Mouse (Mus musculus) macrophage (primary cell): ENCODE measurements around the gene Spdl1. TPM values are rescaled to one million over a fixed set of nuclear protein-coding genes. Genes with fewer than 3 reads are reported as not detected.

ENCODE experiments used
- H3K27ac ChIP-seq: fragments of 350-480 bp; formaldehyde crosslinking; 2 replicates; pipeline ENCODE4 v1.9.0; 2021
- H3K36me3 ChIP-seq: fragments of 350-480 bp; formaldehyde crosslinking; 2 replicates; pipeline ENCODE4 v1.9.0; 2021; ENCODE audit errors: inconsistent target
- H3K4me3 ChIP-seq: fragments of 350-480 bp; formaldehyde crosslinking; 2 replicates; pipeline ENCODE4 v1.9.0; 2021; ENCODE audit errors: inconsistent target
- H3K79me2 ChIP-seq: fragments of 350-480 bp; formaldehyde crosslinking; 2 replicates; pipeline ENCODE4 v1.9.0; 2021; ENCODE audit errors: inconsistent target
- WGBS: methylation state at CpG from one replicate; pipeline ENCODE4 v1.1.7; 2026; ENCODE audit warnings: inconsistent platforms; ENCODE audit not compliant: missing documents; 5-methylcytosine and 5-hydroxymethylcytosine counted together
- polyA plus RNA-seq: library from polyadenylated mRNA; stranded (reverse); fragments of 250-400 nt; gene quantifications from 3 replicates; pipeline ENCODE4 v1.2.4, GENCODE M21; 2018; ENCODE audit warnings: inconsistent platforms

Gene Spdl1
- polyA plus RNA-seq, 1 experiment from 2014 or later, result 34.5 TPM

DNA sequence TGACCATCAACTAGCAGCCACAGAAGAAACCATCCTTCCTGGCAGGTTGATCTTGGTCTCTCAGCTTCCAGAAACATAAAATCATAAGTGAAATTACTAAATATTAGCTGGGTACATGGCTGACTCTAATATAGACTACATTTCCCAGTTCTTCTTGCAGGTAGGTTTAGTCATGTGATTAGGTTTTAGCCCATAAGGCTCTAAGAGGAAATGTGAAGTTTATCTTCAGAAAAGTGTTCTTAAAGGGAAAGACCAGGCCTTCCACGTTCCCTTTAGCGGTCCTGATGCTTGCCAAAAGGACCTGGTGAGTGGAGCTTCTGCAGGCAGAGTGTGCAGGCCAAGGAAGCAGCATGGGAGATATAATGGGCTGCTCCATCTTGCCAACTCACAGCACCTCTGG is 52.7 kb downstream of the Spdl1 start:
- H3K27ac ChIP-seq, result peak overlapping the region; percentile 77

DNA sequence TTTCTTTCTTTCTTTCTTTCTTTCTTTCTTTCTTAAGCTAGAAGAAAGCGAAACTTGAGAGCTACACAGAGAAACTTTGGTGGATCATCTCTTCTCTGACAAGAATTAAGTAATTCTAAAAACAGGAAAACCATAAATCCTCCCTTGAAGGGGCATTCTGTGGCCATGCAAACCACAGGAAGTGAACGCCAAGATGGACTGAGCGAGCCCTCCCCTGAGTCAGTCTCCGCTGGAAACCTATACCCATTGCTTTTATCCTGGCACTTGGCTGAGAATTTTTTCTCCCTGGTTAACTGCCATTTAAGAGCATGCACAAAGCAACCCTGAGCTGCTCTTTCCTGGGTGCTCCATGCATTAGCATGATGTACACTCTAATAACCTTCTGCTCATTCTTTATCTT is 53.5 kb downstream of the Spdl1 start:
- Histone ChIP-seq H3K27ac (peak overlapping the region; percentile 77), H3K79me2 (peaks cover 84% of the 10 kb centered on the region), H3K4me3 (peak overlapping the region; percentile 7; the same call in 1 of the 2 replicates), H3K36me3 (no peaks in the 10 kb centered on the region)
- WGBS, result 2% methylated on average over 4 of the region's 4 CpGs

More for the DNA sequence above, 52.7 kb downstream of the Spdl1 start:
- 42% methylated on average over 2 of the region's 2 CpGs for WGBS
- H3K36me3 ChIP-seq, result no peaks in the 10 kb centered on the region
- peaks cover 76% of the 10 kb centered on the region for H3K79me2 ChIP-seq
- no peak overlapping the region for H3K4me3 ChIP-seq

DNA sequence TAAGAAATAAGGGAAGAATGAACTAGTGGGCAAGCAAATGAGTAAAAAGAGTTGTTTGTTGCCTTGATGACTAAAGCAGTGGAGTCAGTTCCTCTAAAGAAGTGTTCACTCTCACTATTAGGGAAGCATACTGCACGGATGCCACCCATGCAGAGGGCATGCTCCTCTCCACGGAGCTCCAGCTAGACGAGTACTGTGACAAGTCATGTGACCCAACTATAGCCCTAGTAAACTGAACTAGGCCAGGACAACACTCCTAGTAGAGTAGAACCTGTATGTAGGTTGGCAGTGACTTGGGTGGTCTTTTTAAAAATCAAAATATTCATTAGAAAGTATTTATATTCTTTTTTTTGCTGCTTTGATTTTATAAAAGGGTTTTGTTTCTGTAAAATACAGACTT is 55.1 kb downstream of the Spdl1 start:
- 0% methylated on average over 3 of the region's 3 CpGs for WGBS
- no peak overlapping the region for H3K4me3 ChIP-seq
- H3K27ac ChIP-seq, result peak overlapping the region; percentile 77
- H3K36me3 ChIP-seq, result no peaks in the 10 kb centered on the region
- H3K79me2 ChIP-seq, result peaks cover 98% of the 10 kb centered on the region

- 89% methylated on average over 4 of the region's 4 CpGs for WGBS
- peaks cover 98% of the 10 kb centered on the region for H3K79me2 ChIP-seq
- H3K27ac ChIP-seq, result peak overlapping the region; percentile 77
- no peak overlapping the region for H3K4me3 ChIP-seq
- H3K36me3 ChIP-seq, result no peaks in the 10 kb centered on the region
These were observed 55.9 kb downstream of the Spdl1 start for GRCm38 (mm10) chr11:34777529-34777928.

DNA sequence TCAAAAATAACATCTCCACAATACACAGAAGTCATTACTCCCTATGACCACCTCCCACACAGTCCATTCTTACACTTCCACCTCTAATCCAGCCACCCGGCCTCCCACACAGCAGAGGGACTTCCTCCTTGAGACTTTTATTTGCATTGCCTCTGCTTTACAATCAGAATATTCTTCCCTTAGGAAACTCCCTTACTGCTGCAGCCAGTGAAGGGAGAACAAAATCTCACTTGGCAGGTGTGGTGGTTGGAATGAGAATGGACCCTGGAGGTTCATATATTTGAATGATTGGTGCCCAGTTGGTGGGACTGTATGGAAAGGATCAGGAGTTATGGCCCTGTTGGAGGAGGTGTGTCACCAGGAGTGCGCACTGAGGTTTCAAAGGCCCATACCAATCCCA is 57.4 kb downstream of the Spdl1 start:
- Histone ChIP-seq H3K27ac (peak overlapping the region; percentile 36), H3K36me3 (no peaks in the 10 kb centered on the region), H3K4me3 (no peak overlapping the region), H3K79me2 (peaks cover 96% of the 10 kb centered on the region)
- 44% methylated on average over 2 of the region's 2 CpGs for WGBS

DNA sequence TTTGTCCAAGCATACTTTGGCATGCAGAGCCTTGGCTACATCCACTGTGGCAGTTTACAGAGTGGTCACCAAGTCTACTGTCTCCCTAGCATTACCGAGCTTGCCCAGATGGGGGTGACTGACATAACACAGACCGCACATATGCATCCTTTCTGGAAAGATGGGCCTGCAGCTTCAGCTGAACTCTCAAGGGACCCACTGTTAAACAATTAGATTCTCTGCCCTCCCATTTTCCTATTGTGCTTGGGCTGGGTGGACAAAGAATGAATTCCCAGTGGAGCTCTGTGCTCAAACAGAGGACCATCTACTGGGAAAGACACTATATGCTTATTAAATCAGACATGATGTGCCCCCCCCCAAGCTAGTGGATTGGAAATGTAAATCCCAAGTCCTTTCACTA is 58.8 kb downstream of the Spdl1 start:
- H3K4me3 ChIP-seq, result no peak overlapping the region
- 73% methylated on average over 2 of the region's 2 CpGs for WGBS
- no peak overlapping the region for H3K27ac ChIP-seq
- H3K79me2 ChIP-seq, result peaks cover 96% of the 10 kb centered on the region
- H3K36me3 ChIP-seq, result no peaks in the 10 kb centered on the region

DNA sequence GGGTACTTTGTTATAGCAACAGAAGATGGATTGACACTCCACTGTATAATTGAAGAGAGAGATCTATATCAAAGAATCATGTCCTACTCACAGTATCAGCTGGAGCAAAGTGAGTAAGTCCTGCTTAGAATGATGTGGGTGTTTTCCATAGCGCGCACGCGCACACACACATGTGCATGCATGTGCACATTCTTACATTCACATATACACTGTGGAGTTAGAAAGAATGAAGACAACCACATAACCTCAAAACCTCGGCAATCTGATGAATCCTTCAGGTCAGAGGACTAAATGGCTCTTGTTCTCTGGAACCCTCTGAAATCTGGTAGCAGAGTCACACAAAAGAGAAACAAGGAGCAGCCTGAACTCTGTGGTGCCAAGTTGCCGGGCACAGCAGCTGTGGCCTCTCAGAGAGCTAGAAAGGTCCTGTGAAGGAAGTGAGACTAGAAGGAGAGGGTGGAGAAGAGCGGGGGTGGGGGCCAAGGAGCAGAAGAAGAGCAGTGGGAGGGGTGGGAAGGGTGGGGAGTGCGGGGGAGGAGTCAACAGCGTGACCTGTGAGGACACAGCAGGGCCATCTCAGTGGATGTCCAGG is 60.0 kb downstream of the Spdl1 start:
- Histone ChIP-seq H3K4me3 (no peak overlapping the region), H3K36me3 (peaks cover 3% of the 10 kb centered on the region; the same call in 1 of the 2 replicates), H3K79me2 (peaks cover 96% of the 10 kb centered on the region), H3K27ac (peak overlapping the region; percentile 92)
- WGBS, result 51% methylated on average over 9 of the region's 9 CpGs

GRCm38 (mm10) chr11:34771221-34771986 is 62.0 kb downstream of the Spdl1 start:
- Histone ChIP-seq H3K27ac (peak overlapping the region; percentile 92), H3K79me2 (peaks cover 99% of the 10 kb centered on the region), H3K4me3 (no peak overlapping the region), H3K36me3 (peaks cover 4% of the 10 kb centered on the region; the same call in 1 of the 2 replicates)
- 7% methylated on average over 12 of the region's 12 CpGs for WGBS

GRCm38 (mm10) chr11:34770666-34771065 is 62.8 kb downstream of the Spdl1 start:
- Histone ChIP-seq H3K36me3 (peaks cover 4% of the 10 kb centered on the region; the same call in 1 of the 2 replicates), H3K79me2 (peaks cover 99% of the 10 kb centered on the region), H3K4me3 (no peak overlapping the region), H3K27ac (peak overlapping the region; percentile 92)
- WGBS, result 7% methylated on average over 4 of the region's 4 CpGs

DNA sequence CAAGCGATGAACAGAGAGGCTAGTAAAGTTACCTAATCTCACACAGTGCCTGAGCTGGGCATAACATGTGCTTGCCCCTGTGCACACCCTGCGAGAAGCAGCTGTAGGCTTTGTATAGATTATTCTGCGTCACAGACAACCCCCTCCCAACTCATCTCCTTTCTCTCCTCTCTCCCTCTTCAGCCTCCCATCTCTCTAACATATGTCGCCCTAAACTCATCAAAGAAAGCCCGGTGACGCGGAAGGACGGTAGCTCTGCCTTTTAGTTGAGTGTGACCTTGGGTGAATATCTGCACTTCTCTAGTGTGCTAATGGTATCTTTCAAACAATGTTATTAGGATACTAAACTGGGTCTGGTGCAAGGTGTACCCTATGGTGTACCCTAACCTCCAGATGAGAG is 63.5 kb downstream of the Spdl1 start:
- WGBS, result 97% methylated on average over 8 of the region's 8 CpGs
- peaks cover 99% of the 10 kb centered on the region for H3K79me2 ChIP-seq
- H3K4me3 ChIP-seq, result no peak overlapping the region
- H3K27ac ChIP-seq, result peak overlapping the region; percentile 92
- peaks cover 4% of the 10 kb centered on the region; the same call in 1 of the 2 replicates for H3K36me3 ChIP-seq

DNA sequence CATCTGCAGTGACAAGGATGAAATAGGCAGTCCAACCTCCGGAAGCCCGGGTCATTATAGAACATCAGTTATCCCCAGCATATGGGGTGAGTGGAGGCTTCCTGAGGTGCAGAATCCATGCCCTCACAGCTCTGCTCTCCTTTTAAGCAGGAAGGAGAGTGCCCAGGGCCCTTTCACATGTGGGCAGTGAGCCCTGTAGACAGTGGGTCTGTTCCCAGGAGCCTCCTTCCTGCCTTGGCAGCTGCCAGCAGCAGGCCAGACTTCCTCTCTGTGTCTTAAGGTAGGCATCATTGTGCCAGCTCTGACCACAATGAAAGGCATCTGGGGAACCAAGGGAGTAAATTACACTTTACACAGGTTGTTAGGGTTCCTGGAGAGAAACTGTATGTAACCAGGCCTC is 64.0 kb downstream of the Spdl1 start:
- H3K4me3 ChIP-seq, result no peak overlapping the region
- WGBS, result 43% methylated on average over 2 of the region's 2 CpGs
- peaks cover 4% of the 10 kb centered on the region; the same call in 1 of the 2 replicates for H3K36me3 ChIP-seq
- peak overlapping the region; percentile 12; the same call in 1 of the 2 replicates for H3K27ac ChIP-seq
- H3K79me2 ChIP-seq, result peaks cover 99% of the 10 kb centered on the region

GRCm38 (mm10) chr11:34763739-34764361 is 69.6 kb downstream of the Spdl1 start:
- Histone ChIP-seq H3K79me2 (peaks cover 100% of the 10 kb centered on the region), H3K4me3 (no peak overlapping the region), H3K36me3 (peaks cover 12% of the 10 kb centered on the region; the same call in 1 of the 2 replicates), H3K27ac (no peak overlapping the region)
- 44% methylated on average over 5 of the region's 5 CpGs for WGBS

GRCm38 (mm10) chr11:34762570-34763127 is 70.8 kb downstream of the Spdl1 start:
- Histone ChIP-seq H3K27ac (no peak overlapping the region), H3K4me3 (no peak overlapping the region), H3K36me3 (peaks cover 12% of the 10 kb centered on the region; the same call in 1 of the 2 replicates), H3K79me2 (peaks cover 100% of the 10 kb centered on the region)
- WGBS, result 87% methylated on average over 5 of the region's 5 CpGs

DNA sequence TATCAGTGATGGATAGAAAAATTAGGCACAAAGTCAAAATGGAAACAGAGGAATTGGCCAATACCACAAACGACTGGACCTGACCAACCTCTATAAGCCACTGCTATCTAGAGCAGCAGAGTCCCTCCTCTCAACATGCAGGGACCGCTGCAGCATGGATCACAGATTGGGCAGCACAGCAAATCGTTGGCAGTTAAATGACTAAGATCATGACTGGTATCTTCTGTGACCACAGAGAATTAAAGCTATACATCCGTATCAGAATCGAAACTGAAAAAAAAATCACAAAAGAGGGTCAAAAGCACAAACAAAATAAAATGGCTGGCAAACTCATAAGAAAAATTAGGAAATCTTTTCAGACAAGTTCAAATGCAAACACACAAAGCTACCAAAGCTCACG is 71.3 kb downstream of the Spdl1 start:
- Histone ChIP-seq H3K36me3 (peaks cover 13% of the 10 kb centered on the region; the same call in 1 of the 2 replicates), H3K27ac (no peak overlapping the region), H3K4me3 (no peak overlapping the region), H3K79me2 (peaks cover 100% of the 10 kb centered on the region)
- 51% methylated on average over 6 of the region's 6 CpGs for WGBS
